Mouse (Mus musculus) olfactory bulb, adult 2 months (tissue): ENCODE measurements around the gene Sall1.

Experiments
- CTCF ChIP-seq: fragments of 200-500 bp; IDR thresholded peaks from 2 replicates; pipeline ENCODE4 v1.5.1; 2012; ENCODE audit warnings: low read depth, mild to moderate bottlenecking, low read length, moderate library complexity; ENCODE audit not compliant: insufficient read depth
- POLR2A ChIP-seq: fragments of 200-500 bp; IDR thresholded peaks from 2 replicates; pipeline ENCODE4 v1.6.1; 2012; ENCODE audit warnings: mild to moderate bottlenecking, low read depth, low read length, moderate library complexity; ENCODE audit not compliant: insufficient read depth

GRCm38 (mm10) chr8:89089916-89090315 lies 46.0 kb upstream of the Sall1 start:
- no peak for TF ChIP-seq CTCF
- TF ChIP-seq POLR2A: no peak
